Mouse (Mus musculus) intestine, postnatal 0 days (tissue): ENCODE measurements around the gene Mvp. TPM values are rescaled to one million over a fixed set of nuclear protein-coding genes. Genes with fewer than 3 reads are reported as not detected.

Experiments used
- ATAC-seq: fragments of 200-750 bp; cut with Nextera tagmentation; 2 replicates; pipeline ENCODE4 v1.8.0; 2017; ENCODE audit warnings: mild to moderate bottlenecking, moderate TSS enrichment, moderate library complexity
- H3K27ac ChIP-seq: fragments of 300-500 bp; sonication (generic); 2 replicates; pipeline ENCODE4 v1.5.1; 2014; ENCODE audit warnings: mild to moderate bottlenecking, low read depth, low read length, moderate library complexity
- H3K27me3 ChIP-seq: fragments of 300-500 bp; sonication (generic); replicated peaks from 2 replicates; pipeline ENCODE4 v1.6.1; 2014; ENCODE audit warnings: low read length, mixed read lengths; ENCODE audit not compliant: control insufficient read depth, insufficient read depth
- H3K36me3 ChIP-seq: fragments of 300-500 bp; sonication (generic); 2 replicates; pipeline ENCODE4 v1.6.1; 2014; ENCODE audit warnings: mild to moderate bottlenecking, moderate library complexity; ENCODE audit not compliant: control insufficient read depth, insufficient read depth
- H3K4me1 ChIP-seq: fragments of 300-500 bp; sonication (generic); replicated peaks from 2 replicates; pipeline ENCODE4 v1.6.1; 2014; ENCODE audit warnings: antibody characterized with exemption, low read length, mixed read lengths; ENCODE audit not compliant: control insufficient read depth, insufficient read depth
- H3K4me2 ChIP-seq: fragments of 300-500 bp; sonication (generic); replicated peaks from 2 replicates; pipeline ENCODE4 v1.6.1; 2014; ENCODE audit warnings: low read depth, mild to moderate bottlenecking, moderate library complexity
- H3K4me3 ChIP-seq: fragments of 300-500 bp; sonication (generic); 2 replicates; pipeline ENCODE4 v1.5.1; 2014; ENCODE audit warnings: low read depth, low read length
- H3K9ac ChIP-seq: fragments of 300-500 bp; sonication (generic); 2 replicates; pipeline ENCODE4 v1.6.1; 2014; ENCODE audit warnings: mild to moderate bottlenecking, low read depth, low read length
- H3K9me3 ChIP-seq: fragments of 300-500 bp; sonication (generic); 2 replicates; pipeline ENCODE4 v1.6.1; 2016; ENCODE audit warnings: mixed run types; ENCODE audit not compliant: control insufficient read depth
- CTCF ChIP-seq: sonication (generic); IDR thresholded peaks from 2 replicates; pipeline ENCODE4 v1.5.1; 2016; ENCODE audit warnings: low read depth, mild to moderate bottlenecking, control low read depth, antibody characterized with exemption, moderate library complexity
- WGBS: fragments of 180-500 bp; shearing (Covaris S2); extraction: QIAGEN DNeasy Blood & Tissue Kit; methylation state at CpG from one replicate; pipeline ENCODE4 v1.1.7; 2014; 5-methylcytosine and 5-hydroxymethylcytosine counted together
- polyA plus RNA-seq: library from polyadenylated mRNA; unstranded; fragments of >200 nt; fragmentation: Nextera tagmentation; extraction: Ambion mirVana; gene quantifications from 2 replicates; pipeline ENCODE4 v1.2.1, GENCODE M21; 2015

Gene Mvp
- polyA plus RNA-seq, 1 experiment from 2014 or later = 79.8 TPM

- ATAC-seq = no peak
- Histone ChIP-seq H3K4me1 (peaks cover 13% of the 10 kb centered on the region), H3K4me3 (no peak overlapping the region), H3K9ac (no peak overlapping the region), H3K27me3 (no peaks in the 10 kb centered on the region), H3K4me2 (peak overlapping the region; percentile 69), H3K9me3 (no peaks in the 10 kb centered on the region), H3K27ac (0 out of 2 replicates have a peak overlapping the region, but pooled peaks have one; percentile 22), H3K36me3 (0 out of 2 replicates have a peak, but pooled peaks cover 7% of the 10 kb centered on the region)
- TF ChIP-seq CTCF = no peak
- 89% methylated on average over 10 of the region's 10 CpGs for WGBS
Observed at GRCm38 (mm10) chr7:127012845-127013244, 1.6 kb downstream of the Mvp start.

DNA sequence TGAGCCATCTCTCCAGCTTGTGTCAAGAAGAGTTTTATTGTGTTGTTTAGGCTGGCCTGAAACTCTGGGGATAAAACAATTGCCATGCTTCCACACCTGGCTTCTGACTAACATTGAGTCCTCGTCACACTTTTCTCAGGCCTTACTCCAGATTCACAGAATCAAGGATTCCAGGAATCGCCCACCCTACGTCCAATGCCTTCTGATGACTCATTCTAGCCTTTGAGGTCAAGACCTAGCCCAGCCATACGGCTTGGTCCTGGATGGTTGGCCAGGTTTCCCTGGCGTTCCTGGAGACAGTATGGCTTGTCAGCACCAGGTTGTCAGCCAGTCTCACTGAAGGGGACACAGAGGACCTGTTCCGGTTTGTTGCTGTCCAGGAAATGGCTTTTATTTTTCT, 2.0 kb downstream of the Mvp start:
- no peak for ATAC-seq
- H3K4me1 ChIP-seq = peaks cover 15% of the 10 kb centered on the region
- no peak overlapping the region for H3K4me3 ChIP-seq
- no peak for TF ChIP-seq CTCF
- no peaks in the 10 kb centered on the region for H3K9me3 ChIP-seq
- no peak overlapping the region for H3K4me2 ChIP-seq
- H3K36me3 ChIP-seq = 0 out of 2 replicates have a peak, but pooled peaks cover 7% of the 10 kb centered on the region
- no peaks in the 10 kb centered on the region for H3K27me3 ChIP-seq
- no peak overlapping the region for H3K27ac ChIP-seq
- 79% methylated on average over 6 of the region's 6 CpGs for WGBS
- H3K9ac ChIP-seq = no peak overlapping the region

DNA sequence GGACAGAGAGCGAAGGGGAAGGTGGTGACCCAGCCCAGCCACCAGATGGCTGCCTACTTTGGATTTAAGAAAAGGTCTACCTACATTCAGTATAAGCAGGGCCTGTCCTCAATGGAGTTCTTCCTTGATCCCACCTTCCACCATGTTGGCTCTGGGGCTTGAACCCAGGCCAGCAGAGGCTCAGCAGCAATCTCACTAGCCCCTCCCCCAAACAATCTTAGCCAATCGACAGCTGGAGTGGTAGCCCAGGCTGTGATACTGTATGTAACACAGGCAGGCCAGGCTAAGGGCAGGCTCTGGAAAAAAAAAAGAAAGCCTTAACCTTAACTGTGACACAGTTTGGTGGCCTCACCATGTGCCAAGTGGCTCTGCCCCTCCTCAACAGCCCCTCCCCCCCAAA, 2.7 kb downstream of the Mvp start:
- Histone ChIP-seq H3K27me3 (no peaks in the 10 kb centered on the region), H3K27ac (0 out of 2 replicates have a peak overlapping the region, but pooled peaks have one; percentile 3), H3K9me3 (no peaks in the 10 kb centered on the region), H3K4me3 (no peak overlapping the region), H3K4me1 (peaks cover 15% of the 10 kb centered on the region), H3K4me2 (no peak overlapping the region), H3K36me3 (0 out of 2 replicates have a peak, but pooled peaks cover 7% of the 10 kb centered on the region), H3K9ac (no peak overlapping the region)
- 80% methylated on average over 2 of the region's 2 CpGs for WGBS
- no peak for TF ChIP-seq CTCF
- ATAC-seq = no peak

GRCm38 (mm10) chr7:127011051-127011450, 3.4 kb downstream of the Mvp start:
- 0 out of 2 replicates have a peak overlapping the region, but pooled peaks have one; percentile 3 for H3K27ac ChIP-seq
- H3K4me2 ChIP-seq = no peak overlapping the region
- 0 out of 2 replicates have a peak, but pooled peaks cover 7% of the 10 kb centered on the region for H3K36me3 ChIP-seq
- no peaks in the 10 kb centered on the region for H3K9me3 ChIP-seq
- H3K4me3 ChIP-seq = no peak overlapping the region
- peaks cover 15% of the 10 kb centered on the region for H3K4me1 ChIP-seq
- no peak for TF ChIP-seq CTCF
- ATAC-seq = no peak
- no peak overlapping the region for H3K9ac ChIP-seq
- no peaks in the 10 kb centered on the region for H3K27me3 ChIP-seq
- WGBS = 95% methylated on average over 2 of the region's 2 CpGs

DNA sequence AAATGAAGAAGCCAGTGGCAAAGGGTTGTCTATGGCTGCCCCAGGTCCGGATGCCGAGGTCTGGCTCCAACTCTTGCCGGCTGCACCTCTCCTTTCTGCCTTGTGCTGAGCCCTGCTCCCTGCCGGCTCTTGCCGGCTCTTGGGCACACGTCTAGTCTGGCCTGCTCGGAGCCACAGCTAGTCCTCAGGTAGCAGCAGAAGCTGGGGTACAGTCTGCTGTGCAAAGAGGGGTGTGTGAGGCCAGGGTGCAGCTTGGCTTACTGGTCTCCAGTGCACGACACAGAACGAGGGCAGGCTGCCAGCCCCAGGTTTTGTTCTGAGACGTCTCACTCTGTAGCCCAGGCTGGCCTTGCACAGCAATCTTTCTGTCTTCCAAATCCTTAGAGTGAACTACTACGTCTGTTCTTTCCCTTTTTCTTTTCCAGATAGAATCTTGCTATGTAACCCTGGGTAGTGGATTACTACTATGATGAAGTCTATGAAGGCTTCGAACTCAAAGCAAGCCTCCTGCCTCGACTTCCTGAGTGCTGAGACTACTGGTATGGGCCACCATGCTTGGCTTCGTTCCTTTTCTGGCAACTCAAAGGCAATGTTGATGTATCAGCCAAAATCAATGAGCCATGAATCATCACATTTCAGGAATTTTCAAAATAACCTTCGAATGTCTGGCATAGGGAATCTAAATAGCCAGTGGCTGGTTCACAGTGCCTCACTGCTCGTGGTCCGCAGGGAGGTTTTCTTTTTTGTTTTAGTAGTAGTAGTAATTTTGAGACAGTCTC, 4.9 kb downstream of the Mvp start:
- H3K4me2 ChIP-seq = peak overlapping the region; percentile 45; the same call in 1 of the 2 replicates
- 0 out of 2 replicates have a peak, but pooled peaks have one; percentile 12 for ATAC-seq
- WGBS = 64% methylated on average over 17 of the region's 17 CpGs

GRCm38 (mm10) chr7:127008239-127009019, 6.0 kb downstream of the Mvp start:
- H3K36me3 ChIP-seq = 0 out of 2 replicates have a peak, but pooled peaks cover 7% of the 10 kb centered on the region
- no peak overlapping the region for H3K4me3 ChIP-seq
- H3K27ac ChIP-seq = peak overlapping the region; percentile 94
- no peaks in the 10 kb centered on the region for H3K9me3 ChIP-seq
- WGBS = 20% methylated on average over 9 of the region's 9 CpGs
- peak overlapping the region; percentile 45 for H3K4me2 ChIP-seq
- ATAC-seq = peak; percentile 96
- 0 out of 2 replicates have a peak, but pooled peaks have one; percentile 1 for TF ChIP-seq CTCF
- no peaks in the 10 kb centered on the region for H3K27me3 ChIP-seq
- peak overlapping the region; percentile 43; the same call in 1 of the 2 replicates for H3K9ac ChIP-seq
- H3K4me1 ChIP-seq = peaks cover 15% of the 10 kb centered on the region

More for the DNA sequence above, 4.9 kb downstream of the Mvp start:
- Histone ChIP-seq H3K4me1 (peaks cover 15% of the 10 kb centered on the region), H3K27ac (peak overlapping the region; percentile 94), H3K9ac (no peak overlapping the region), H3K9me3 (no peaks in the 10 kb centered on the region), H3K4me3 (no peak overlapping the region), H3K36me3 (0 out of 2 replicates have a peak, but pooled peaks cover 7% of the 10 kb centered on the region), H3K27me3 (no peaks in the 10 kb centered on the region)
- no peak for TF ChIP-seq CTCF
